Mouse (Mus musculus) thymus, adult 2 months (tissue): ENCODE measurements around the gene BC053393. TPM values are rescaled to one million over a fixed set of nuclear protein-coding genes. Genes with fewer than 3 reads are reported as not detected.
"Not testable (repeated sequence)": the region's sequence is repeated elsewhere in the genome, so short reads cannot be mapped to it uniquely, and the experiment has no call there.

Experiments used
- DNase-seq: peaks from one replicate; pipeline ENCODE4 v3.0.0; 2021
- H3K27ac ChIP-seq: fragments of 200-500 bp; 2 replicates; pipeline ENCODE4 v1.5.1; 2012; ENCODE audit warnings: low read length, control low read depth; ENCODE audit not compliant: control insufficient read depth, insufficient read depth
- H3K27me3 ChIP-seq: fragments of 200-500 bp; 2 replicates; pipeline ENCODE4 v1.6.1; 2012; ENCODE audit warnings: mild to moderate bottlenecking, low read length, moderate library complexity, mixed read lengths; ENCODE audit not compliant: control insufficient read depth, insufficient read depth
- H3K36me3 ChIP-seq: fragments of 200-500 bp; 2 replicates; pipeline ENCODE4 v1.6.1; 2012; ENCODE audit warnings: mild to moderate bottlenecking, low read length, moderate library complexity; ENCODE audit not compliant: control insufficient read depth, insufficient read depth
- H3K4me1 ChIP-seq: fragments of 200-500 bp; replicated peaks from 2 replicates; pipeline ENCODE4 v1.6.1; 2012; ENCODE audit warnings: low read length; ENCODE audit not compliant: control insufficient read depth, insufficient read depth
- H3K4me3 ChIP-seq: fragments of 200-500 bp; 2 replicates; pipeline ENCODE4 v1.5.1; 2012; ENCODE audit warnings: mild to moderate bottlenecking, low read length, control low read depth, moderate library complexity; ENCODE audit not compliant: control insufficient read depth, insufficient read depth
- CTCF ChIP-seq: fragments of 200-500 bp; IDR thresholded peaks from 2 replicates; pipeline ENCODE4 v1.5.1; 2012; ENCODE audit warnings: mild to moderate bottlenecking, control low read depth, low read length, moderate library complexity, borderline replicate concordance; ENCODE audit not compliant: control insufficient read depth, poor library complexity, insufficient read depth; ENCODE audit errors: extremely low read depth
- POLR2A ChIP-seq: fragments of 200-500 bp; IDR thresholded peaks from 2 replicates; pipeline ENCODE4 v1.6.1; 2012; ENCODE audit warnings: mild to moderate bottlenecking, low read length, control low read depth, moderate library complexity; ENCODE audit not compliant: control insufficient read depth, poor library complexity, insufficient read depth; ENCODE audit errors: extremely low read depth
- WGBS: fragments of 180-500 bp; shearing (Covaris S2); methylation state at CpG from one replicate; pipeline ENCODE4 v1.1.7; 2018; 5-methylcytosine and 5-hydroxymethylcytosine counted together
- polyA plus RNA-seq: library from polyadenylated mRNA; depleted of rRNA; stranded (reverse); fragments of >200 nt; gene quantifications from 2 replicates; pipeline ENCODE4 v1.2.3, GENCODE M21; 2012

BC053393 gene
- polyA plus RNA-seq, 1 experiment: 0.07 TPM

DNA sequence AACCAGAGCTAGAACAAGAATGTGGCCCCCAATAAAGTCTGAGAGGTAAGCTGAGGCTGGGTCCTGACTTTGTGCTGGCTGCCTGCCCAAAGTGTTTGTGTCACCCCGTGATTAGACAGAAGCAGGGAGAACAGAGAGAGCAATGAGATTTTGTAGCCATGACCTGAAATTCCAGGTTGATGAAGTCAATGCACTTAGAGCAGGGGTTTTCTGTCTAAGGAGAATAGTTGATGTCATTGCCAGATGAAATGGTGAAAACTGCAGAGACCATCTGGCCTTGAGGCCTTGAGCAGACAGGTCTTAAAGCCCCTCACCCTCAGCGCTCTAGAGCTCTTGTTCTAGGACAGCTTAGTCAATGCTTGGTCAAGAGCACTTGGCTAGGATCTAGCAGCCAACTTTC is 21.1 kb downstream of the BC053393 start:
- Histone ChIP-seq H3K4me1 (no peaks in the 10 kb centered on the region), H3K27ac (no peak overlapping the region), H3K36me3 (no peaks in the 10 kb centered on the region), H3K4me3 (no peak overlapping the region), H3K27me3 (no peaks in the 10 kb centered on the region)
- 86% methylated on average over 2 of the region's 2 CpGs for WGBS
- DNase-seq: no peak
- TF ChIP-seq POLR2A: no peak
- no peak for TF ChIP-seq CTCF

- 100% methylated on average over 1 of the region's 1 CpGs for WGBS
- Histone ChIP-seq H3K27me3 (no peaks in the 10 kb centered on the region), H3K27ac (no peak overlapping the region), H3K36me3 (no peaks in the 10 kb centered on the region), H3K4me3 (no peak overlapping the region), H3K4me1 (no peaks in the 10 kb centered on the region)
- TF ChIP-seq CTCF (no peak), POLR2A (no peak)
- DNase-seq: no peak
These were observed 48.6 kb downstream of the BC053393 start for GRCm38 (mm10) chr11:46619929-46620328.

DNA sequence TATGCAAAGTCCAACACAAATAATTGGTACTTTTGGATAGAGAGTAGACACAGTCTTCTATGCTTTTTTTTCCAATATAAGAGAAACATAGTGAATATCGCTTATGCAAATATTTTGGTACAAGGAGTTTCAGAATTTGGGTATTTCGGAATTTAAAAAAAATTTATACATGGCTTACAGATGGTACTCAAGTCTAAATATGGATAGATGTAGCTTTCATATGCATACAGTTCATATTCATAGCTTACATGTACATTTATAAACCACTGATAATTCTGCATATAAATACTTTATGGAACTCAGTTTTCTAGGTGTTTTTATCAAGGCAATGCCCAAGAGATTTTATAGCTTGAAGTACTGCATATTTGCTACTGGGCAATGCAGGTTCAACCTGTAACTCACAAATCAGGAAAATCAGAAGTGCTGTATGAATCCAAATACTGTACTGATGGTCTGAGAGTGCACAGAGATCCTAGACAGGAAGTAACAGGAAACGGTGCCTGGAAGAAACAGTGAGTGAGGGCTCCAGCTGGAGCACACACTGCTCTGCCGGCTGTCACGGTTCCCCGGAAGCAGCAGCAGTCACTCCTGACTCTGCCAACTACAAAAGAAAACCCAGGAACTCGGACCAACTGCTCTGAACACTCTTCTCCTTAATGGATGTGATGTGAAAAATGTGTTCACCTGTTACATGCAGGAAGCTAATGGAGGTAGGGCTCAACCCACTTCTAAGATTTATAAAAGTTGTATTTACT is 49.3 kb downstream of the BC053393 start:
- Histone ChIP-seq H3K27ac (no peak overlapping the region), H3K36me3 (no peaks in the 10 kb centered on the region), H3K4me3 (no peak overlapping the region), H3K4me1 (no peaks in the 10 kb centered on the region), H3K27me3 (no peaks in the 10 kb centered on the region)
- no peak for TF ChIP-seq CTCF
- TF ChIP-seq POLR2A: no peak
- 68% methylated on average over 7 of the region's 7 CpGs for WGBS
- DNase-seq: no peak

- WGBS: 88% methylated on average over 2 of the region's 2 CpGs
- Histone ChIP-seq H3K27me3 (no peaks in the 10 kb centered on the region), H3K4me3 (no peak within 1 kb of the TSS)
These were observed 58.0 kb downstream of the BC053393 start, which contains the start of gene Dppa1 for GRCm38 (mm10) chr11:46629211-46629795. TSS of gene Dppa1 (minus strand) at chr11:46629261.

GRCm38 (mm10) chr11:46631635-46632034 is 60.3 kb downstream of the BC053393 start:
- peak; percentile 13 for DNase-seq
- Histone ChIP-seq H3K36me3 (no peaks in the 10 kb centered on the region), H3K4me3 (no peak overlapping the region), H3K27me3 (no peaks in the 10 kb centered on the region), H3K27ac (no peak overlapping the region), H3K4me1 (no peaks in the 10 kb centered on the region)
- 48% methylated on average over 3 of the region's 3 CpGs for WGBS
- no peak for TF ChIP-seq POLR2A
- no peak for TF ChIP-seq CTCF

More at GRCm38 (mm10) chr11:46629211-46629795, 58.0 kb downstream of the BC053393 start, which contains the start of gene Dppa1:
- no peaks in the 10 kb centered on the region for H3K4me1 ChIP-seq
- H3K36me3 ChIP-seq: no peaks in the 10 kb centered on the region
- TF ChIP-seq POLR2A (no peak), CTCF (no peak)
- no peak for DNase-seq
- H3K27ac ChIP-seq: no peak within 1 kb of the TSS

- not testable (repeated sequence) for DNase-seq, H3K27ac ChIP-seq, H3K4me1 ChIP-seq, H3K4me3 ChIP-seq, H3K36me3 ChIP-seq, H3K27me3 ChIP-seq
- 97% methylated on average over 4 of the region's 4 CpGs for WGBS
These were observed 64.2 kb downstream of the BC053393 start for GRCm38 (mm10) chr11:46635516-46635915.
